Mouse (Mus musculus): ENCODE results near the gene Gm42372. TPM values are rescaled to one million over a fixed set of nuclear protein-coding genes. Genes with fewer than 3 reads are reported as not detected.
A peak's percentile ranks its signal among the peaks of the same experiment; 100 is the strongest.

The Gm42372 gene
- total RNA-seq (2012; rRNA removed) (not detected in 2 replicates), polyA plus RNA-seq (2012; ENCODE audit: insufficient read depth in 1 of 2, insufficient read length in 2 of 2, low read depth in 1 of 2, low replicate concordance in 2 of 2, missing spikeins in 1 of 2) (under 1 TPM in 1 of 2 experiments, not detected in 1; 0.42 TPM)

DNA sequence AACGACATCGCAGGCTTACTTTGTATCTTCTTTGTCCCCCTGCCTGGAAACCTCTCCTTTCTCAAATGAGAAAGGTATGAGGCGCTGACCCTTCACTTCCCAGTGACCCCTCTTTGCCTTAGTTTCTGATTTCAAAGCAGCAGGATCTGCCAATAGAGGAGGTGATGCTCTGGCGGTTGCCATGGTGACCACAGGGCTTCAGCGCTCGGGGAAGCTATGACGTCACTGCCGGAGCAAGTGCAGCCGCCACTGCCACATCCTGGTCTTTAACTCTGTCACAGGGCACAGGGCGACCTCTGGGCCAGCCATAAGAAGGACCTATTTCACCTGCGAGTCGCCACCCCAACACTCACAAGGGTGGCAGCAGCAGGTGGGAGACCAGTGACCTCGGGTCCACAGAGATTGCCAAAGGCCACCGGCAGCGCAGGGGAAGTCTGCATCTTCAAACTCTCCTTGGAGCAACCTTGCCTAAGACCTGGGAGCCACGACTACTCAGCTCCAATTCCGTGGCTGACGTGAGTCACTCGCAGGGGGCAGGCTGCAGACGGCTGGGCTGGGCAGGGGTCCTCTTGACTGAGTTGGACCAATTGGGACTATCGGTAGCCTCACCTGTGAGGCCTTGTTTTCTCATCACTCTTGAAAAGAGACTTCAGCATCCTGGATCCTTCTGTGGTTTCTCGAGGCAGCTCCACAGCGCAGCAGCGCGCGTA is at the start of gene Gm42372:
Gene Gm42372, plus strand, starts transcription at position 228 of the 710 bp plus-strand sequence.
- DNase-seq (ENCODE audit: low read depth, low spot score) = no peak
- H3K9me3 ChIP-seq (replicated peaks; ENCODE audit: insufficient read depth, low read length) = no peaks in the 10 kb centered on the region
- no peak within 1 kb of the TSS for H3K27ac ChIP-seq (ENCODE audit: control insufficient read depth, low read depth, low read length)
- no peak within 1 kb of the TSS for H3K9ac ChIP-seq (ENCODE audit: control insufficient read depth, low read depth, low read length, poor library complexity, severe bottlenecking)
- no peaks in the 10 kb centered on the region; a peak in 1 of 4 replicates for H3K36me3 ChIP-seq (ENCODE audit: control insufficient read depth in 1 of 2, insufficient read depth in 2 of 2, low read length in 2 of 2)
- H3K27me3 ChIP-seq (ENCODE audit: control insufficient read depth in 1 of 2, insufficient read depth in 2 of 2, low read length in 2 of 2) = no peaks in the 10 kb centered on the region
- H3K79me2 ChIP-seq (ENCODE audit: control insufficient read depth, insufficient read depth, low read length, poor library complexity) = no peaks in the 10 kb centered on the region
- no peaks in the 10 kb centered on the region; a peak in 1 of 4 replicates for H3K4me1 ChIP-seq (ENCODE audit: control insufficient read depth in 1 of 2, insufficient read depth in 2 of 2, low read length in 2 of 2)
- TF ChIP-seq UBTF (IDR thresholded peaks at IDR 0.05; ENCODE audit: borderline replicate concordance, insufficient read depth, low read depth, low read length) (no peak), TCF12 (IDR thresholded peaks at IDR 0.05; ENCODE audit: low read depth, low read length) (no peak), MAX (IDR thresholded peaks at IDR 0.05; ENCODE audit: low read length) (no peak), MYC (IDR thresholded peaks at IDR 0.05; ENCODE audit: low read depth, low read length) (no peak), TAL1 (IDR thresholded peaks at IDR 0.05; ENCODE audit: low read length) (no peak), SIN3A (IDR thresholded peaks at IDR 0.05; ENCODE audit: low read length) (no peak), MXI1 (IDR thresholded peaks at IDR 0.05; ENCODE audit: low read depth, low read length) (no peak), EP300 (IDR thresholded peaks at IDR 0.05; ENCODE audit: low read depth in 1 of 2, low read length in 2 of 2) (no peak), NRF1 (IDR thresholded peaks at IDR 0.05; ENCODE audit: insufficient read depth, low read depth, low read length, poor library complexity, severe bottlenecking) (no peak), ELF1 (IDR thresholded peaks at IDR 0.05; ENCODE audit: low read depth, low read length) (no peak), ZC3H11A (IDR thresholded peaks at IDR 0.05; ENCODE audit: low read depth, low read length) (no peak), CHD2 (IDR thresholded peaks at IDR 0.05; ENCODE audit: low read length) (no peak), NELFE (IDR thresholded peaks at IDR 0.05; ENCODE audit: low read depth, low read length) (no peak), POLR2AphosphoS5 (IDR thresholded peaks at IDR 0.05; ENCODE audit: borderline replicate concordance, low read depth, low read length) (no peak), MYB (IDR thresholded peaks at IDR 0.05; ENCODE audit: low read depth, low read length) (no peak), BHLHE40 (IDR thresholded peaks at IDR 0.05; ENCODE audit: borderline replicate concordance, low read depth, low read length) (no peak), USF2 (IDR thresholded peaks at IDR 0.05; ENCODE audit: borderline replicate concordance in 1 of 2, insufficient read depth in 1 of 2, low read depth in 1 of 2, low read length in 2 of 2) (no peak)
- H3K4me3 ChIP-seq (ENCODE audit: control insufficient read depth in 1 of 2, insufficient read depth in 1 of 2, low read depth in 2 of 2, low read length in 2 of 2) = no peak within 1 kb of the TSS

DNA sequence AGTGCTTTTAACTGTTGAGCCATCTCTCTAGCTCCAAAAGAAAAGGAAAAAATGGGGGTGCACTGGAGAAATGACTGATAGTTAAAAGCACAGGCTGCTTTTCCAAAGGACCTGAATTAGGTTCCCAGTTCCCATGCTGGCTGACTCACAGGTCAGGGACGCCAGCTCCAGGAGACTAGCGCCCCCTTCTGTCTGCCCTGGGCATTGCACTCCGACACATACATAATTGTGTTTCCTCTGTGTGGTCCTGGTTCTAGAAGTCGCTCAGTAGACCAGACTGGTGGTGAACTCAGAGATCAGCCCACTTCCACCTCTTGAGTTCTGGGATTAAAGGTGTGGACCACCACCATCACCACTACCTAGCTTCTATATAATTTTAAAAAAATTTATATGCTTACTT is 45.6 kb upstream of the Gm42372 start:
- H3K4me1 ChIP-seq (ENCODE audit: control insufficient read depth in 1 of 2, insufficient read depth in 2 of 2, low read length in 2 of 2) = no peaks in the 10 kb centered on the region; a peak in 1 of 4 replicates
- no peak overlapping the region for H3K4me3 ChIP-seq (ENCODE audit: control insufficient read depth in 1 of 2, insufficient read depth in 1 of 2, low read depth in 2 of 2, low read length in 2 of 2)
- peak; percentile 60 for DNase-seq (ENCODE audit: low read depth, low spot score)

More for the DNA sequence above, 45.6 kb upstream of the Gm42372 start:
- Histone ChIP-seq H3K27ac (ENCODE audit: control insufficient read depth, low read depth, low read length) (no peak overlapping the region), H3K9ac (ENCODE audit: control insufficient read depth, low read depth, low read length, poor library complexity, severe bottlenecking) (no peak overlapping the region), H3K9me3 (replicated peaks; ENCODE audit: insufficient read depth, low read length) (no peaks in the 10 kb centered on the region), H3K36me3 (ENCODE audit: control insufficient read depth in 1 of 2, insufficient read depth in 2 of 2, low read length in 2 of 2) (no peaks in the 10 kb centered on the region), H3K27me3 (ENCODE audit: control insufficient read depth in 1 of 2, insufficient read depth in 2 of 2, low read length in 2 of 2) (no peaks in the 10 kb centered on the region), H3K79me2 (ENCODE audit: control insufficient read depth, insufficient read depth, low read length, poor library complexity) (no peaks in the 10 kb centered on the region)
- TF ChIP-seq MYB (IDR thresholded peaks at IDR 0.05; ENCODE audit: low read depth, low read length) (no peak), ETS1 (IDR thresholded peaks at IDR 0.05; ENCODE audit: low read depth, low read length) (no peak), ELF1 (IDR thresholded peaks at IDR 0.05; ENCODE audit: low read depth, low read length) (no peak), SMC3 (IDR thresholded peaks at IDR 0.05; ENCODE audit: low read depth, low read length) (peak; percentile 27; the same call in 1 of the 2 replicates), CTCF (IDR thresholded peaks at IDR 0.05 in 2 of 3, conservative IDR thresholded peaks at IDR 0.05 in 1 of 3; ENCODE audit: control insufficient read depth in 1 of 3, insufficient read depth in 1 of 3, low read depth in 2 of 3, low read length in 3 of 3, poor library complexity in 1 of 3, severe bottlenecking in 1 of 3) (peak; percentile 72 to 93 (median 80)), ZNF384 (IDR thresholded peaks at IDR 0.05; ENCODE audit: low read depth, low read length) (no peak)

All from MEL (cell line).